Mouse (Mus musculus) liver, embryonic 14.5 days (tissue): Measurements from ENCODE around the gene Aurka.

Source experiments
- CTCF ChIP-seq: IDR thresholded peaks from 2 replicates; pipeline ENCODE4 v1.5.1; 2016; ENCODE audit warnings: antibody characterized with exemption, low read depth, control low read depth
- EP300 ChIP-seq: IDR thresholded peaks from 2 replicates; pipeline ENCODE4 v1.6.1; 2016; ENCODE audit warnings: antibody characterized with exemption, low read depth

- no peak for TF ChIP-seq CTCF
- TF ChIP-seq EP300 = no peak
These were observed 29.4 kb downstream of the Aurka start for GRCm38 (mm10) chr2:172340936-172341335.
